Mouse (Mus musculus): Measurements from ENCODE around the gene Efnb2.

The Efnb2 gene

DNA sequence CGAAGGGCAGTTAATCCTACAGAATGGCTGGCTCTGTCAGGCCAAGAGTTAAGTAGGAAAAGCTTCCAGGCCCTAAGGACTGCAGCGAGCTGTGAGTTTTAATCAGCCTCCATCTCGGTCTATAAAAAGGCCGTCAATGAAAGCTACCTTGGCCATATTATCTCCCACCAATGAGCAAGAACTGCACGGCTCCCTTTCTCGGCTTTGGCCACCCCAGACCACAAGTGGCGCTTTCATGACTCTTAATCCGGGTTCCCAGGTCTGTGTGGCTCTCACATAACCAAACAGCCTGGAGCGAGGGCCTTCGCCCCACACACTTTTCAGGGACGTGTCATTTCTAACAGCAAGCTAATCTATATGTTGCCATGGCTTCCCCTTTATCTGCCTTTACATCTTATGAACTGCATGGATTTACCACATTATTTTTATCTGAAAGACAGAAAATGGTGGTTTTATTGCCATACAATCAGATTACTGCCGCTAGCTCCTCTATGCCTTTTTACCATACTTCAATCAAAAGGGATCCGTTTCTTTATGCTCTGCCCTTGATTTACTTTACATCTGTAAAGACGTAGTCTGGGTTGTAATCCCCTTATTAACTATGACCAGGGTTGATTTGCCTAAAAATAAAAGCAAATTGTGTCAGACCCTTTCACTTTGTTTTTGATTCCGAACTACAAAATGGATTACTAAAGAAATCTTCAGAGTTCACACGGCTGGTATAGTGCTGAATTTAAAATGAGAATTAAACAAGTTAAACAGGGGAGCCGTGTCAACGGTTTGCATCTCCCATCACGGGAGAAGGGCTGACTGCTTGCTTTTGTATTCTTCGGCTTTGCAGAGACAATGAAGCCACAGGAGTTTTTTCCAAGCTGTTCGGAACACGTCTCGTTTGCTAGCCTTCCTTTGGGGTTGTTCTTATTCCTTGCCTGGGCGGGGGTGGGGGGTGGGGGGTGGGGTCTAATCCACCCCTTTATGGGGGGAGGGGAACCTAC, 5.4 kb downstream of the Efnb2 start:
- DNase-seq (ENCODE audit: low read depth, low spot score): no peak

DNA sequence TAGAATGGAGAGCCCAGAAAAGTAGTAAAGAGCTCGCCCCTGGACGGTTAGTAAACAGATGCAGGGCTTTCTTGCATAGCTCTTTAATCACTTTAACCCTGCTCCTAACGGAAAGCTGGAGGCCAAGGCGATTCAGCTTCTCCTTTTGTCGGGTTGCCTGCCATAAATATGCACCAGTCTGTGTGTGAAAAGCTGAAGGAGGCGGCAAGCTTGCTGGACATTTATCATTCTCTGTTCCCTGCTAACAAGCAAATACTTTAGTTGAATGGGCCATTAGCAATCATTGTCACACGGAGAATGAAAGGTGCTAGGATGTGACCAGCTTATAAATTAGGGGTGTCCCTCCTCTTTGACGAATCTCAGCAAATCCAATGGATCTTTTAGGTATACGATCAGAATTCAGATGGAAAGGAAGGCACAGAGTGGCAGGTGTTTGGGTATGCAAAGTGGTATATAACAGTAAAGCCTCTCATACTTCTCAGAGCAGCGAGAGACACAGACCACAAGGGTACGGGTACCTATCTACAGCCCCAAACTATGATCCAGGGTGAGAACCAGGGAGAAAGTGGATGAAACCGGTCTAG, 7.0 kb downstream of the Efnb2 start:
- DNase-seq (ENCODE audit: low read depth, low spot score): no peak

DNA sequence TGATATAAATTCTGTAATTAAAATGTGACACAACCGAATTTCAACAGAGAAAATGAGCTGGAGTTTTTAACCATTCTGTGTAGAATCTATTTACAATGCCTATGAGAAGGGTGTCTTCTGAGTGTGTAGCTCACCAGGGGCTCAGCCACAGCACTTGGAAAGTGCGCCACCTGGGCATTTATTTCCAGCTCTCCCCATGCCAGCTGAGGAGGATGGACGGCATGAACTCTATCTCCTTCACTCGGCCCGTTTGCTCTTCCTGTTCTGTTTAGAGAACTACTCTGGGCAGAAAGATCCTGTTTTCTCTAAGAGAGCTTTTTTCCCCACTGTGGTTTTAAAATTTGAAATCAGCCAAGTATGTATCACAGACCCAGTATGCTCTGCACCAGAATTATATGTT, 7.7 kb downstream of the Efnb2 start:
- DNase-seq (ENCODE audit: low read depth, low spot score): no peak

DNA sequence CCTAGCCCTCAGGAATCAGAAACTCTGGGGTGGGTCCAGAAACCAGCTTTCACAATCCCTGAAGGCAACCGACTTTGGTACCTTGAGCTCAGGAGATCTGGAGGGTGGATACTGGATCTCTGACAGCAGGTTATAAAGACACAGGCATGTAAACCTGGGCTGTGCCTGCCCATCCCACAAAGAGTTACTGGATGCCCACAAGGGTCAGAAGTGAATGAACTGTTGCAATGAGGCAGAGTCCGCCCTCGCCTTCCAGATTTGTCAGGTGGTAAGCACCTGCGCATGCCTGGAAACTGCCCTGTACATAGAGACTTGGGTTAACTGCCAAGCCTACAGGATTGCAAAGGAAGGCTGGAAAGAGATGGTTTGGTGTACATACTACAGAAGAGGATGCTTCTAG, 8.7 kb downstream of the Efnb2 start:
- DNase-seq (ENCODE audit: low read depth, low spot score): no peak

DNA sequence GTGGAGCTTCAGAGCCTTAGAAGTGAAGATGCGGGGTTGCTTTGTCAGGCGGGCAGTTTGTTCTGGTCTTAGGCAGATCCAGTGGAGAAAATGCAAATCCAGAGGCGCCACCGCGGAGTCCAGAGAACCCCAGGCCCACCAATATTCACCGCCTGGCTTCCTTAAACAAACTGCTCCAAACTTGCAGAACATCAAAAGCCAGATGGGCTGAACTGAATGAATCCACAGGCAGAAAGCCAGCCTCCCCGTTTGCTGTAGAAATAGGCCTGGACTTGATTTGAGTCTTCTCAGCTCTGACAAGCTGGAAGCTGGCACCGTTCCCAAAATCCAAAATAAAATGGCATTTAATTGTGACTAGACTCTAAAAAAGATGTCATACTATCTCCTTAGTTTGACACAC, 11.1 kb downstream of the Efnb2 start:
- DNase-seq (ENCODE audit: low read depth, low spot score): no peak

DNA sequence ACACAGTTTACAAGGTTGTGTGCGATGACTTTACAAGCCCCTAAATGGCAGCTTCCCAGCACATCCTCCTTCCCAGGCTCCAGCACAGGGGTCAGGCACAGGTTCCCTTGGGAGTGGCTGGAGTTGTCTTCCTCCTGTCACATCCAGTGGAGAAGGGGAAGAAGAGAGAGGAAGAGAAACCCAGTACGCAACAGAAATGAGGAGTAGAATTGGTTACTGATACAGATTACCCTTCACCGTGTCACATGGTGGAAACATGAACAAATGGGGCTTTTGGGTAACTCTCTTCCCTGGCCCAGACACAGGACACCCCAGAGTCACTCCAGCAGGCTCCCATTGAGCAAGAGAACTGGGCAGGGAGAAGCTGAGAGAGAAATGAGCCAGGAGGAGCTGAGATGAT, 11.5 kb downstream of the Efnb2 start:
- no peak for DNase-seq (ENCODE audit: low read depth, low spot score)

DNA sequence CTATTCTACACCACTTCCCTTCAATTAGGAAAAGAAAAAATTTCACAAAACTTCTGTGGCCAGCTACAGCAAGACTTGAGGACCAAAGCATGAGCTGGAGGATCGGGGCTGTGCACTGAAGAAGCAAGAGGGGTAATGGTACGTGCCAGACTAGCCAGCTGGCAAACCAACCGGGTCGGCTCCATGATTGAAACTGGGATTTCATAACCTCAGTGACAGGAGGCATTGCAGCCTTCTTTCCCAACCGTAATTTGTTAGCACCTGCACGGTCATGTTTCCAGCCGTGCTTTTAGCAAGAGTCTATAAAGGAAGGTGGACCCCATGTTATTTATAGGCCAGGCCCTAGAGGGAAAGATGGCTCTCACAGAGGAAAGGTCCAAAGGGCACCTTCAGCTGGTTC, 12.4 kb downstream of the Efnb2 start:
- no peak for DNase-seq (ENCODE audit: low read depth, low spot score)

DNA sequence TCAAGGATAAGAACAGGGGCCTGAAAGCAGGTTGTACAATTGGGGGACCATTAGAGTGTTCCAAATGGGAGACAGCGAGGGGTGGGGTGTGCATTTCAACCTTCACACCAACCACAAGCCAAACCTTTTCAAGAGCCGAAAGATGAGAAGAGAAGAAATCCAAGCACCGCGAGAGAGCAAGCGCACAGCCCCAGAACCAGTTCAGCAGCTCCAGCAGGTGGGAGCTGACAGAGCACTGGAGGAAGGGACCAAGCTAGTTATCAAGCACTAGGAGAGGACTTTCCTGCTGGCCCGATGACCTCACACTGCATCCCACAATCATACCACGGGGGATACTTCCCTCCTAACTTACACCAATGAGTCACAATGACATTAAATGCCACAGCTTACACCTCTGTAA, 13.2 kb downstream of the Efnb2 start:
- no peak for DNase-seq (ENCODE audit: low read depth, low spot score)

DNA sequence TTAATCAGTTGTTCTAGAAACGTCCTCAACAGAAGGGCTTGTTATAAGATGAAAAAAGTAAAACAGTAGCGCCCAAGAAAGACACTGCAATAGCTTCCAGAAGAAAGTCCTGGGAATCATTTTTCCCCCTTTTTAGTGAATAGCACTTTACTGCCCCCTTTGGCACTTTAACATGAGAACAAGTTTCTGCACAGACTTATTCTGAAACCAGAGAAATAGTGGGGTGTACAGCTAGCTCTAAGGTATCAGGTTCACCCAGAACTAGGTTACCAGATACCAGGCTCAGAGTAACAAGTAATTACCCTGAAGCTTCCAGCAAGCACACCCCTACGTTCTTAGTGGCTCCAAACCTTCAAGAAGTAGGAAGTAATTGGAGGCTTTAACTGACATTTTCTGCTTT, 13.7 kb downstream of the Efnb2 start:
- DNase-seq (ENCODE audit: low read depth, low spot score): no peak

DNA sequence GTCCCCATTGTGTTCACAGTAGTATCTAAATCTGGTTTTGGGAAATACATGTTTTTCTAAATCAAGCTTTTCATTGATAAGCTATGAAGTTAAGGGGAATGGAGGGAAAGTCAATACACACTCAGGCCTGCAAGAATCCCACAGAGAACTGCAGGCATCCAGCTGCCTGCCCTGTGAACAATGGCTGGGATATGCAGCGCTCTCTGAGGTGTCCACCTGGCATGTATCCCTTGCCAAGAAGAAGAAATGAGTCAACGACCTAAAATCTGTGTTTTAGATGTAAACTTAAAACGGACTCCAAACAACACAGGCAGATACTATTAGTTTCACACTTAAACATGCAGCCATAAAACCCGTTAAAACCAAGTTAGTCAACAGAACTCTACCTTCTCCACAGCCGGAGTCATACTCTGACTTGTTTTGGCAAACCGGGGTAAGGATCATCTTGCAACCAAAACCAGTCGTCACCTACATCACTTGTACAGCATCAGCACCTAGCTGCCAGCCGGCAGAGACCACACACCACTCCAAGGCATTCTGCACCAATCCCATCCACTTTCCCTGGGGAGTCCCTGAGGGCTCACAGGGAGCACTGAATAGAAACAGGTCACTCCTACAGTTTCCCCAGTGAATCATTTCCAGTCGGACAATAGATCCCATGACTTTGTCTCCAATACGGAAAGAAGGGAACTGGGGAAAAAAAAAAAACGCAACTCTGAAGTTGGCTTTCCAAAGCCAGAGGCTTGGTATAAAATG, 16.7 kb downstream of the Efnb2 start:
- DNase-seq (ENCODE audit: low read depth, low spot score): no peak

DNA sequence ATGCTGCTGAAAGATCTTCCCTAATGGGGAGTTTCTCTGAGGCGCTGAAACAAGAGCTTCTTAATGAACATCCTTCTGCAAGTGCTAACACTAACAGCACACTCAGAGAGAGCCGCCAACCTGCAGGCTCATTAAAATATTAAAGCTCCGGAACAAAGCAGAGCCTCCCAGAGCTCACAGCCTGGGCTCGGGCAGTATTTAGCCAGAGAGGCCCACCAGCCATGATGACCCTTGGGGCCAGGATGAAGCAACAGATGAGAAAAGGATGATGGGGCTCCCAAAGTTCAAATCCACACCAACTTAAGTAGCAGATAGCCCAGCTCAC, 20.8 kb downstream of the Efnb2 start:
- no peak for DNase-seq (ENCODE audit: low read depth, low spot score)

DNA sequence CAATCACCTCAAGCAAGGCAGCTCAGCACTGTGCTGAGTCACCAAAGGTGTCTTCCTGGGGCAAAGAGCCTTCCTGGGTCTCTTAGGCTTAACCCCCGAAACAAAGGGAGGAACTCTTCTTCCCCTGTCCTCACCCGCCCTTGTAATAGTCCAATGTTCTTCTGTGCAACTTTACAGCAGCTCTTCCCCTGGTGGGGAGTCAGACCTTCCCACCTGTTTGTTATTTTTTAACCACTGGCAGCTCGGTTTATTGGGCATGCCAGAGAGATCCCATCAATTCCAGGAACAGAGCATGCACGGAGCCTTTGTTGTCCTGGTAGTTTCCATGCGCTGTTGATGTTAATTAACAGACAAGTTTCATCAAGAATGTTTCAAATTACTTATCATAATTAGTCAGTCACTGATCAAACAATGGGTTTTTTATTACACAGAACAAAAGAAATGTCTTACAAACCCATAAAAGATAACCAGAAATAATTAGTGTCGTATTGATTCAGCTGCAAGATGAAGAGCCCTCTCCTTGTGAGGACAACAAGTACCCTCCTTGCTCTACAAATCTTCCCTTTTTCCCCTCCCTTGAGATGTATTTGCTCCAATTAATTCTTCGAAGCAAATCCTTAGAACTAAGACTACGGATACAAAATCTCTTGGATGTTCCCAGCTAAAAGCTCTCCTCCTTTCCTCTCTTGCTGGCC, 21.3 kb downstream of the Efnb2 start:
- DNase-seq (ENCODE audit: low read depth, low spot score): no peak

DNA sequence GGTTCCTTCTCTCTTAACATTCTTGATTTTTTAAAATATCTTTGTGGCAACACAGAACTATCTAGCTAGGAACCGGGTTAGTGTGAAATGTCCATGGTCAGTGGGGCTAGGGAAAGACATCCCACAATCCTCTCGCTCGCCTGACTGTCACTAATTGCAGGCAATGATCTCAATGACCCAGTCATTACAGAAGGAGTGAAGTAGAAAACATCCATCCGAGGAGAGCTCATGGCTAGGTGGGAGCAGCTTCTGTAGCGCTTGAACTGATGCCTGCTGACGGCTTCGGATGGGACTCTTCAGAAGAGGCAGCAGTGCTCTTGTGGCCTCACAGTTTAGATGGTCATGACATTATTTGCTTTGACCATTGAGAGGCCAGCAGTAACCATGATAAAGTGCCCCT, 29.6 kb downstream of the Efnb2 start:
- no peak for DNase-seq (ENCODE audit: low read depth, low spot score)

DNA sequence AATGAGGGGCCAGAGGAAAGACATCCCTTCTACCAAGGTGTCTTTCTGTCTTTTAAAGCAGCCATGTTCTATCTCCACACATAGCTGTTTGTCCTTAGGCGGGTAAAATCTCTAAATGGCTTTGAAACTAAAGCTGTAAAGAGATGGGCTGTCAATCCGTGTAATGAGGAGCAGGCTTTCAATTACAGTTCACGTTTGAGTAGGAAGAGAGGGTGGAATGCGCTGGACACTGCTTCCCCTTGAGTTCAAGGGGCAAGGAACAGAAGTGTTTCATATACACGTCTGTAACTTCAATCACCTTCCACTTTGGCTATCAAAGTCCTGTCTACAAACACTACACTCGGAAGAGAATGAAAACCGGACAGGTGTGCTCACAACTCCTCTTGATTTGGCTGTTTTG, 37.0 kb downstream of the Efnb2 start:
- DNase-seq (ENCODE audit: low read depth, low spot score): no peak

DNA sequence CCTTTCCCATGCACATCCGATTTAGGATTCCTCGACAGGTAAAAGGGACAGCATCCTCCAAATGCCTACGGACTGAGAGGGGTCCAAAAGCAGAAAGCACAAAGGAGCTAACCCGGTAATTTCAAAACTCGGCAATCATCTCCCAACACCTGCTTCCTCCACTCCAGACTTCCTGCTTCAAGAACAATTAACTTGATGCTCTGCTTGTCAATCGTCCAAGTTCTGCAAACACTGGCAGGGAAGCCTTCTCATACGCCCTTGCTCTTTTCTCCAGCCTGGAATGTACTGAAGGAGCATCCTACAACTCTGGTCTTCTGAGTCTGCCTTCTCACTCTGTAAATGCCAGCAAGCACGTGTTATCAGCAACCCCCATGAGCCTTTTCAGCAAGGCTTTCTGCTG, 37.6 kb downstream of the Efnb2 start:
- no peak for DNase-seq (ENCODE audit: low read depth, low spot score)

DNA sequence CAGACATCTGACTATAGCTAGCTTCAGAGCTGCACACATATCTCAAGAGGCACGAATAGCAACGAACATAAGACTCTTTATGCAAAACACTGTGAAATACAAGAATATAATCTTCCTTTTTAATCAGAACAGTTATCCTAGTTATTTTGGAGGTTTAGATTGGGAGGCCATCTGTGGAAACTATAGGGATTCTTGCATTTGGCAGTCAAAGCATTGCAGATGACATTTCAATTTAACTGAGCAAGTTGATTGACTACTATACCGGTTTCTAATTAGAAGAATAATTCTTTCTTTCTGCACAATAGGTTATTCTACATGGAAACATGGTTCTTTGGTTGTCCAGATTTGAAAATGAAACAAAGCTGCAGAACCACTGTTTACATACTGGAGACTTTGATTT, 38.6 kb downstream of the Efnb2 start:
- DNase-seq (ENCODE audit: low read depth, low spot score): no peak

DNA sequence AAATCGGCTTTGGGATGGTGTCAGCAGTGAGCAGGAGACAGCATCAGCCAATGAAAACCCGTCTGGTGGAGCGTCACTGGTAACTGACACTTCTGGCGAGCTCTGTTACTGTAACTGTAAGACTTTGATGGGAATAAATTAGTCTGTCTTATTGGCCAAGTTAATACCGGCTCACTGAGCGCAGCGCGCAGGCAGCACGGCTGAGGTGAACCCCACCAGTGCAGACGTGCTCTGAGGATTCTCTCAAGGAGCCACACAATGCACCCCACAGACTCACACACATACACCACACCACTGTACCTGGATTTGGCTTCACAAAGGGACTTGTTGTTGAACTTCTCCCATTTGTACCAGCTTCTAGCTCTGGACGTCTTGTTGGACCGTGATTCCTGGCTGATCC, 39.0 kb downstream of the Efnb2 start:
- no peak for DNase-seq (ENCODE audit: low read depth, low spot score)

DNA sequence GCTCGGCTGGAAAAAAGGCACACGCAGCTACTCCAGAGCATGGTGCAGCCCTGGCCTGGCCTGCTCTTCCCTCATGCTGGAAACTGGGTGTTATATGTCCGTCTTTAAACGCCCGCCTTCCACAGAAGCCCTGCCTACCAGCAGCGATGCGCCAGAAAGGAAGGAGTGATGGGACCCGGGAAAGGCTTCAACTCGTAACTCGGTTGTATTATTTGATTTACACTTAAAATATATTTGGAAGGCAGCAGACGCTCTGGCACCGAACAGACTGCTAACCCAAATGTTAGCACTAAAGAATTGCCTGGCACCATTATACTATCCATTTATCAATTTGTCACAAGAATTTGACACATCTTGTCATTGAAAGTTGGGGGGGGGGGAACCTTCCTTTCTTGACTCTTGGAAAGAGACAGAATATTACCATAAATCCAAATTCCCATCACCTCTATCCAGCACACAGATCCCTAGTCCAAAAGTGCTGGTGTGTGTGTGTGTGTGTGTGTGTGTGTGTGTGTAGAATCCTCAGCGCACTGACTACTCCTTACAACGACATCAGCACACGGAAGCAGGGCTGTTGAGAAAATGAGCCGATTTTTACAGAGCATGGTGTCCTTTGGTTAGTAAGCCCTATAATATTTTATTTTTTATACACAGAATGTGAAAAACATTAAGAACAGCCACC, 39.7 kb downstream of the Efnb2 start:
- no peak for DNase-seq (ENCODE audit: low read depth, low spot score)

DNA sequence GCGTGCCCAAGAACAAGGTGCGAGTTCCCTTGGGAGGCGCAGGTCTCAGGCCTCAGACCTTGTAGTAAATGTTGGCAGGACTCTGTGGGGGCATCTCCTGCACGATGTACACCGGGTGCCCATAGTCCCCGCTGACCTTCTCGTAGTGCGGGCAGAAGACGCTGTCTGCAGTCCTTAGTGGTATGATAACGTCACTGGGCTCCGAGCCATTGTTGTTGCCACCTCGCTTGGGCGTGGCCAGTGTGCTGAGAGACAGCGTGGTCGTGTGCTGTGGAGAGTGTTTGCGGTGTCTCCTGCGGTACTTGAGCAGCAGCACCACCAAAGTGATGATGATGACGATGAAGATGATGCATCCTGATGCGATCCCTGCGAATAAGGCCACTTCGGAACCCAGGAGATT, 40.5 kb downstream of the Efnb2 start:
- no peak for DNase-seq (ENCODE audit: low read depth, low spot score)

DNA sequence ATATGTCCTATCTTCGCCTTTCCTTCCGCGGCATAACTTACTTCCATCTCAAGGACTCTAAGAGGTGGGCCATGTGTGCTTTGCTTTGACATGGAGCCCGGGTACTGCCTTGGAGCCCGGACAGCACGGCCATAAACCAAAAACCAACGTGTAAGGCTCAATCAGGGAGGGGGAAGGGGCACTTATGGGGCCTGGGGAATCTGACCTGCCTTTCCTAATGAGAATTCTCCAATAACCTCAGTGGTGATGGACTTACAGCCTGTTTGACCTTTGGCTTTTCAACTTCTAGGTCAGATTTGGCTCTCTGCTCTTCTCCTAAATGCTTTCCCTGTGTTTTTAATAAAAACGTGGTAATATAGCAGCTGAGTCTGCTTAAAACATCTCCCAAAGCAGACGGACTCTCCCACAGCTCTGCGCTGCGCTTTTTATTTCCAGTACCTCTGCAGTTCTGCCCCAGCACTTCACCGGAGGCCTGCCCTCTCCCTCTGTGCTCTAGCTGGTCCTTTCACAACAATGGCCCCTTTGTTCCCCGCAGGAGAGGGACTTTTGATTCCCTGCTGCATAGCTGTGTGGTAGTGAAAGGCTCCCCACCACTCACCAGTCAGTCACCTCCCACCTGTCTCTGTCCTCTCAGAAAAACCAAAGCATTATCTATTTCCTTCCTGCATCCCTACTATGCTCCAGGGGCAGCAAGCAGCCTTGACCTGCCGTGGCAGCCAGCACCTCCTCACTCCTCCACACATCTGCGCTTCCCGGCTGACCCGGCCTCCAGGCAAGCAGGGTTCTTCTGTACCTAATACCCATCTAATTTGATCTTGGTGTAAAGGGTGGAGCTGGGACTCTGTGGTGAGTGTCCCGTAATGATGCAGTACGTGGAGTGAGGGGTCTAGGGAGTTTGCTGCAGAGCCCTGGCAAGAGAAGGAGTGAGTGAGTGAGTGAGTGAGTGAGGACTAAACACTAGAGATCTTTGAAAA, 41.5 kb downstream of the Efnb2 start:
- no peak for DNase-seq (ENCODE audit: low read depth, low spot score)

All from A20 (cell line).